Mouse (Mus musculus) lung, adult 2 months (tissue): ENCODE data around the gene Stradb. TPM values are rescaled to one million over a fixed set of nuclear protein-coding genes. Genes with fewer than 3 reads are reported as not detected.
"Not testable (repeated sequence)": the region's sequence is repeated elsewhere in the genome, so short reads cannot be mapped to it uniquely, and the experiment has no call there.

Experiments
- DNase-seq: peaks from one replicate; pipeline ENCODE4 v3.0.0; 2022
- H3K4me1 ChIP-seq: fragments of 200-500 bp; 2 replicates; pipeline ENCODE4 v1.6.1; 2011; ENCODE audit warnings: low read length; ENCODE audit not compliant: control insufficient read depth, insufficient read depth
- H3K4me3 ChIP-seq: fragments of 200-500 bp; replicated peaks from 2 replicates; pipeline ENCODE3; 2011; ENCODE audit warnings: low read depth, mild to moderate bottlenecking, control low read depth, low read length; ENCODE audit errors: extremely low read depth
- CTCF ChIP-seq: fragments of 200-500 bp; IDR thresholded peaks from 2 replicates; pipeline ENCODE4 v1.5.1; 2011; ENCODE audit warnings: mild to moderate bottlenecking, low read length, control low read depth; ENCODE audit not compliant: insufficient read depth
- POLR2A ChIP-seq: fragments of 200-500 bp; IDR thresholded peaks from 2 replicates; pipeline ENCODE4 v1.6.1; 2011; ENCODE audit warnings: low read depth, mild to moderate bottlenecking, control low read depth, low read length, borderline replicate concordance; ENCODE audit errors: extremely low read depth
- WGBS: fragments of 180-500 bp; shearing (Covaris S2); methylation state at CpG from one replicate; pipeline ENCODE4 v1.1.7; 2018; 5-methylcytosine and 5-hydroxymethylcytosine counted together
- polyA plus RNA-seq: library from polyadenylated mRNA; depleted of rRNA; stranded (reverse); fragments of >200 nt; gene quantifications from 2 replicates; pipeline ENCODE4 v1.2.3, GENCODE M21; 2012

Stradb gene
- polyA plus RNA-seq, 1 experiment = 8.9 TPM

DNA sequence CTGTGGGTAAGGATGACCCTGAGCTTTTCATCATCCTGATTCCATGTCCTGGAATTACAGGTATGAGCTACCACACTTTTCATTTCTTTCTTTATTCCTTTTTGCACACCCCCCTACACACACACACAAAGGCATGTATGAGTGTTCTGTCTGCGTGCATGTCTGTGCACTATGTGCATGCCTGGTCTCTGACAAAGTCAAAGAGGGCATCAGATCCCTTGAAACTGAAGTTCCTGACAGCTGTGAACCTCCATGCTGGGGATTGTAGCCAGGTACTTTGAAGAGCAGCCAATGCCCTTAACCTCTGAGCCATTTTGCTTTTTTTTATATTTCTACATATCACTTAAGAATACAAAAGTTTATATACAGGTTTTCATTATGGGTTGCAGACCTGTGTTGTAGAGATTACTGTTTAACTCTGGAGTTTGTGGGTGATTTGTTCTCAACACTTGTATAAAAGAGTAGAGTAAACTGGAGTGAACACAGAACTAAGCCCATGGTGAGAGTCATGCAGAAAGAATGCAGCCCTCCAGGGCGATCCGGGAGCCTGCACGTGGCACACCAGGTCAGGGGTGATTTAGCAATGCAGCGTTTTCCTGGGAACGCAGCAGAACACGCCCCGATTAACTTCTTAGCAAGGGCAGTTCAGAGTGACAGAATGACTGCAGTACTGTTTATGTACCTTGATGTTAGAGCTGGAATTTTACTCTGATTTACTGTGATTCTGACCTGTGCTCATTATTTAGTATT lies 22.2 kb upstream of the Stradb start:
- Histone ChIP-seq H3K4me1 (peaks cover 15% of the 10 kb centered on the region), H3K4me3 (no peak overlapping the region)
- whole genome bisulfite sequencing = 24% methylated on average over 8 of the region's 8 CpGs
- TF ChIP-seq POLR2A (no peak), CTCF (no peak)
- peak; percentile 41 for DNase-seq

DNA sequence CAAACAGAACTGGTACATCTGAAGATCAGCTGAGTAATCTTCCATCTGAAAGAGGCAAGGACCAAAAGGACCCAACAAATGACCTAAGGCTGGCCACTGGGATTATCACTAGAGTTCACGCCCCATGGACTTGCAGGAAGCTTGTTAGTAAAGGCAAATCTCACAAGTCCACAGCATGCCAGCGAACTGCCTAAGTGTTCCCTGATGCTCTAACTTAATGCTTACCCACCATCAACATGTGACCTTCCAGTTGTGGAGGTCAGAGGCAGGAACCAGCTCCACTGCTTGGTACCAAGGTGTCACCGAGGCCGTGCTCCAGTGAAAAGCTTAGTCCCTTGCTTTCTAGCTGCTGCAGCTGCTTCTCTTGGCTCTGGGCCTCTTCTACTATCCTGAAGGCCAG lies 21.5 kb upstream of the Stradb start:
- 70% methylated on average over 4 of the region's 4 CpGs for WGBS
- peaks cover 17% of the 10 kb centered on the region for H3K4me1 ChIP-seq
- no peak overlapping the region for H3K4me3 ChIP-seq
- no peak for TF ChIP-seq POLR2A
- no peak for TF ChIP-seq CTCF
- no peak for DNase-seq

DNA sequence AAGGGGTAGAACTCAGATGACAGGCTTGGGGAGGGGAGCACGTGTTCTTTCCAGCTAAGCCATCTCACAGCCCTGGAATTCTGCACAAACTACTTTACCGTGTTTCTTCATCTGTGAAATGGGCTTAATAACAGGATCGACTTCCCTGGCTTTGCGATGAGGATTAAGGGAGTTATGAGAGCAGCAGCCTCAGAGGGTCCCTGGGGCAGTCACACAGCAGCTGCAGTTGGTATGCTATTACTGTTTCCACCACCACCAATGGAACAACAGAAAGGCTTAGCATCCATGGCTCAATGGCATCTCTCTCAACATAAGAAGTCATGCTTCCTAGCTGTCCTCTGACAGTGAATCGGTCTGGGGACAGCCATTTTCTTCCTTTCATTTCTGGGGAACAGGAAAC lies 20.8 kb upstream of the Stradb start:
- TF ChIP-seq POLR2A (no peak), CTCF (no peak)
- DNase-seq = no peak
- 94% methylated on average over 5 of the region's 5 CpGs for WGBS
- Histone ChIP-seq H3K4me3 (no peak overlapping the region), H3K4me1 (peaks cover 22% of the 10 kb centered on the region)

DNA sequence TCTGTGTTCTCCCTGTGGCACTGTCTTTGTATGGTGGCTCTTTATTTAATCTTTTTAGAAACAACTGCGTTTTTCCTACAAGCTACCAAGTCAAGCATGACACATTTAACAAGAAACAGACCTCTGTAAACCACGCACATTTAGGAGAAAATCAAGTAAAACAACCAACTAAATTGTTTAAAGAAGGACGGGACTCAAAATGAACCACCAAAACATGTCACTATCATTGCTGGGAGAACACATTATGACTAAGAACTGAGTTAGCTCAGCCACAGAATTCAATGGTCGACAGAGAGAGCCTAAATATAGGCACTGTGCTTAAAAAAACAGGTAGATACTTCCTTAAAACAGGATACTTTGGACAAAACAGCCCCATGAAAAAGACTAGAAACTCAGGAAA lies 20.3 kb upstream of the Stradb start:
- H3K4me1 ChIP-seq = peaks cover 22% of the 10 kb centered on the region
- no peak overlapping the region for H3K4me3 ChIP-seq
- WGBS = 59% methylated on average over 4 of the region's 4 CpGs
- no peak for DNase-seq
- TF ChIP-seq CTCF = no peak
- TF ChIP-seq POLR2A = no peak

DNA sequence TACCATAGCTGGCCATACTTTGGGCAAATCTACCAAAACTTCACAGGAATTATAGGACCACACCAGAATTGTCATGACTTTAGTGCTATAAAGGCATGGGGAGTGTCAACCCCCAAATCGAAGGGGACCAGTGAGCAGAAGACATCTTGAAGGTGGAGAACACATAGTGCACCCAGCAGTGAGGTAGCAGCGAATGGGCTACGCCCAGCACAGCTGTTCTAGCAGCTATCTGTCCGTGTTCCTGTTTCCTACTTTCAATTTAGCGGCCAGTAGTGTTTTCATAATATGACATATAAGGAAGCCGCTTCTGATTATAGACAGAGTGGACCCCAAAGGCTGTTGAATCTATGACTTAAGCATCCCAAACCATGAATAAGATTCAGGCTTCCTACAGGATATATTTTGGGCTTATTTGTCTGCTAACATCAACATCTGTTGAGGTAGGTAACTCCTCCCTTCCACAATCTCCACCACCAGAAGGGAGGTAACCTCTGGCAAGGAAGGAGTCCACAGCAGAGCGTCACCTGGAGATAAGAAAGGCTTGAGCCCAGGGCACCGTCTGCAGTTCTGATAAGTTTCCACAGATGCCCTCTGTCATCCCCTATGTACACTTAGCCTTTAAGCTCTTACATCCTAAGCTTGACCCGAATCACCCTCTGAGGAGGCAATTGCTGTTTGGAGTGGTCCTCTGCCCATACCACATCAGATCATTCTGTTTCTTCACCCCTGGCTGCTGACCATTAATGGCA lies 19.5 kb upstream of the Stradb start:
- WGBS = 54% methylated on average over 9 of the region's 9 CpGs
- Histone ChIP-seq H3K4me3 (no peak overlapping the region), H3K4me1 (peaks cover 25% of the 10 kb centered on the region)
- TF ChIP-seq POLR2A = no peak
- no peak for DNase-seq

DNA sequence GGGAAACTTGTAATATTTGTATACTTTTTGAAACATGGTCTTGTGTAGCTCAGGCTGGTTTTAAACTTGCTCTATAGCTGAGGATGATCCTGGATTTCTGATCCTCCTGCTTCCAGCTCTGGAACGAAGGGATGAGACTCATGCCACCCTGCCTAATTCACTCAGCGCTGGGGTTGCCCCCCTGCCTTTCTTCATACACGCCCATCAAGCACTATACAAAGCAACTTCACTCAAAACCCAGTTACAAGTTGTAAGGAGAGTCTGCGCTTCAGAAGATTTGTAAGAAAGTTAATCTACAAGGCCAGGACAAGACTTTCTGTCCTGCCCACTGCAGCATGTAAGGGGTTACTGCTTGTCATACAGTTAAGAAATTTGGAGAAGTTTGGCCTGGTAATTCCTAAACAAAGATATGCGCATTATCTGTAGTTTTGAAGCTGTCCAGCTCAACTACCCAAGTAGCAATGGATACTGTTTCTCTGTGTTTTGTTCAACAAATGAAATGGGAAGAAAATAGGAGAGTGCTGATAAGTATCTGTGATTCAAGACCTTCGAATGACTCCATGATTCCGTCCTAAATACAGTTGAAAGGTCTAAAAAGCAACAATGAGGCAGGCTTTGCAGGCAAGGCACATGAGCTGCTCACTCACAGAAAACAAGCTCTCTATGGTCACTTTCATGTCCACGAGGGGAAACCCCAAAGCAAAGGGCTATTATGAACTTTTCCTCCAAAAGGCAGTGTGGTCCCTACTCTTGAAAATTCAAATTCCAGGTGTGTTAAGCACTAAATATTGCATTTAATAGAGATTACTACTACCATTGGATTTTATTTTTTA lies 18.5 kb upstream of the Stradb start:
- TF ChIP-seq POLR2A (no peak), CTCF (no peak)
- no peak for DNase-seq
- Histone ChIP-seq H3K4me3 (no peak overlapping the region), H3K4me1 (peaks cover 25% of the 10 kb centered on the region)
- WGBS = 73% methylated on average over 8 of the region's 8 CpGs

DNA sequence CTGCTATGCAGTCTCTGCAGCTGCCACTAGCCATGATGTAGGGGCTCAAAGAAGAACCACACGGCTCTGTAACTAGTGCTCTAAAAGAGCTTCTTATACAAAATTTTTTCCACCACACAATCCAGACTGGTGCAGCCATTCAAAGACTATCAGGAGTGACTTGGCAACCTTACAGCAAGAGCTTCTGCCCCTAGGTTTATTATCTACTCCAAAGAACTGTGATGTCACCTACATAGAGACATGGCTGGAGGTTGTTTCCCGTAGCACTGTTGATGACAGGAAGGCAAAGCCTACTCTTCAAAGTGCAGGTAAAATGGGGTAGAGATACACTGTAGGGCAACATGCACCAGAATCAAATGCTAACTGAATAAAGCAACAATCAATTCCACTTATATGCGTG lies 17.6 kb upstream of the Stradb start:
- TF ChIP-seq CTCF (no peak), POLR2A (no peak)
- Histone ChIP-seq H3K4me1 (peaks cover 25% of the 10 kb centered on the region), H3K4me3 (no peak overlapping the region)
- WGBS = 63% methylated on average over 3 of the region's 3 CpGs
- DNase-seq = no peak

DNA sequence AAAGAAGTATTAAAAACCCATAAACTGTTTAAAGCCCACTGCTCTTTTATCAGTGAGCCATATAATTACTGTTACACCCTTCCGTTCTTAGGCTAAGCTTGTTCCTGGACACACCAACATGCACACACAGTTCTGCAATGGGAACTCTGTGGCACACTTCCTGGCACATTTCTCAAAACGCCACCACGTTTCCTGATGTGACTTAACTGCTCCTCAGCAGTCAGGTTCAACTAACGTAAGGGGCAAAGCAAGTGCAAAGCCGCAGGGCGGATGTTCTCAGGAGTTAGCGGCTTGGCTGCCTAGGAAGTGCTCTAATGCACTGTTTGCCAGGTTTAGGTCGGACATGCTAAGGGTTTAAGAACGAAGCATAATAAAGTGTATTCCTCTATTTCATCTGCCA lies 17.1 kb upstream of the Stradb start:
- TF ChIP-seq CTCF (no peak), POLR2A (0 out of 2 replicates have a peak, but pooled peaks have one; percentile 12)
- no peak for DNase-seq
- H3K4me3 ChIP-seq = no peak overlapping the region
- H3K4me1 ChIP-seq = peaks cover 25% of the 10 kb centered on the region
- WGBS = 49% methylated on average over 9 of the region's 9 CpGs

DNA sequence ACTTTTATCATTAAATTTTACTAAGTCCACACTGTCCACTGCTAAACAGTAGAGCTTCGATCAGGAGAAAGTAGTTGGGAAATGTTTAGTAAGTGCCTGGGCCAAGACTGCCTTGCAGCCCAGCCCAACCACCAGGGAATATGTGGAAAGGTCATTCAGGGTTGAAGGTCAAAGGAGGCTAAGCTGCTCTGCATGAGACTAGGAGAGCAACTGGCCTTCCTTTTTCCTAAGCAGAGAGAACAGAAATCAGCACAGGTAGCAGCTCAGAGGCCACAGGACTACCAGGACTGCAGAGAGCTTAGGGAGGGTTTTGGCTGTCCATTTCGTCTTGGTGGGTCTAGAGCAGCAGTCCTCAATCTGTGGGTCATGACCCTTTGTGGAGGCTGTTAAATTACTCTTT lies 15.4 kb upstream of the Stradb start:
- WGBS = 46% methylated on average over 2 of the region's 2 CpGs
- Histone ChIP-seq H3K4me3 (no peak overlapping the region), H3K4me1 (peaks cover 25% of the 10 kb centered on the region)
- TF ChIP-seq CTCF (no peak), POLR2A (no peak)
- no peak for DNase-seq

DNA sequence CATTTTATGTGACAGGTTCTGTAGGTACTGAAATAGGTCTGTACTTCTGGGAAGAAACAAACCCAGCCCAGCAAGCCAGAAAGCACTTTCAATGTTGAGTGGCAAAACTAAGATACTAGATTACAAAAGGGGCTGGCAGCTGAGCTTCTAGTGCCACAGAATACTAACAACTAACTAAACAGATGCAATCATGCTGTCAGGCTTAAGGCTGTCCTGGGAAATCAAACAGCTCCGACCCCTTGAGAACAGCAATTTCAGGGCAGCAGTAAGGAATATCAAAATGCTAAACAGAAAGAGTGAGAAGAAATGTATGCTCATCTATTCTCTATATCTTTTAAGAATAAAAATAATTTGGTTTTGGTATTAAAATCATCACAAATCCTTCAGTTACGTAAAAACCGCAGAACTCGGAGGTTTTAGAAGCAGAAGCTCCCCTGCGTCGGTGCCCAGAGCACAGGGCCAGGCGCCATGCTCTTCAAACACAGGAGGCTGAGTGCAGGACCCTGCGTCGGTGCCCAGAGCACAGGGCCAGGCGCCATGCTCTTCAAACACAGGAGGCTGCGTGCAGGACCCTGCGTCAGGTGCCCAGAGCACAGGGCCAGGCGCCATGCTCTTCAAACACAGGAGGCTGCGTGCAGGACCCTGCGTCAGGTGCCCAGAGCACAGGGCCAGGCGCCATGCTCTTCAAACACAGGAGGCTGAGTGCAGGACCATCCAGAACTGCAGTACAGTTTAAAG lies 14.4 kb upstream of the Stradb start:
- H3K4me3 ChIP-seq, DNase-seq: not testable (repeated sequence)
- H3K4me1 ChIP-seq = peaks cover 23% of the 10 kb centered on the region
- WGBS = 71% methylated on average over 16 of the region's 16 CpGs
